Mouse (Mus musculus): Measurements from ENCODE around the gene Mta3. TPM values are rescaled to one million over a fixed set of nuclear protein-coding genes. Genes with fewer than 3 reads are reported as not detected.
"Not testable (repeated sequence)": the region's sequence is repeated elsewhere in the genome, so short reads cannot be mapped to it uniquely, and the experiment has no call there.

The Mta3 gene
- polyA plus RNA-seq, 2 experiments from 2014 or later = 80.0 to 105 TPM

DNA sequence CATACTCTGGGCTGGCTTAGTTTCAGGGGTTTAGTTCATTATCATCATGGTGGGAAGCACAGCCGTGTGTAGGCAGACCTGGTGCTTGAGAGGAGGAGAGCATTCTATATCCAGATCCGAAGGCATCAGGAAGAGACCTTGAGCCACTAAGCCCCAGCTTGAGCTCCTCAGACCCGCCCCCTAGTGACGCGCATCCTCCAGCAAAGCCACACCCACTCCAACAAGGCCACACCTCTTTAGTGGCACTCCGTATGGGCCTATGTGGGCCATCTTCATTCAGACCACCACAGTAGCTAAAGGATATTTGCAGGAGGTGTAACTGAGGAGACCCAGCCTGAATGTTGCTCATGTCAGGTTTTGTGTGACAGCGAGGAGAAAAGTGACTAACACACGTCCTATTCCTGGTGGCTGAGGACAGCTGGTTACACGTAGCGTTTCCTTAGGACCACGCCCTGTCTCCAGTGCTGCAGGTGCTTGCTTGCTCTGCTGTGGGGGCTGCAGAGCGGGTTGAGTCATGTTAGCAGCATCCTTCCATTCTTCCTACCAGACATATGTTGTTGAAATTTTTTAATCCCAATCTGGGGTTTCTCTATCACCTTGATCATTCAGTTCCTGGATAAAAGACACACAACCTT lies 148.4 kb downstream of the Mta3 start:
- peak; percentile 56 for ATAC-seq

DNA sequence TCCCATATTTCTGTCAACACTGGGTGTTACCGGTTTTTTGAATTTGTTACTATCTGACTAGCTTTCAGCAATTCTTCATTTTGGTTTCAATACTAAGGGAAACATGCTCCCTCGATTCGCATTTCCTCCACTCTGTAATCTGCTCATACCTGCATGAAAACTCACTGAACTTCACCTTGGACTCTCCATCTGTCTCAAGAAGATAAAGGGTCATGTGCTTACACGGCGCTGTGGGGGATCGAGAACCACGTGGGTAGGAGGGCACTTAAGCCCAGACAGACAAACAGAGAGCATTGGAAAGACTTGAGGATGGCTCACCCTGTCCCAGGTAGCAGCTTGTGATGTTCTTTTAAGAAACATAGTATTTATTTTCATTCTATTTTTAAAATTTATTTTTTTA lies 152.4 kb downstream of the Mta3 start:
- no peak for ATAC-seq

- ATAC-seq = no peak
Measured at GRCm38 (mm10) chr17:83859639-83860038, 153.7 kb downstream of the Mta3 start.

- ATAC-seq = no peak
Measured at GRCm38 (mm10) chr17:83860224-83860623, 154.3 kb downstream of the Mta3 start.

GRCm38 (mm10) chr17:83860968-83861367 lies 155.0 kb downstream of the Mta3 start:
- not testable (repeated sequence) for ATAC-seq

- peak; percentile 84 for ATAC-seq
Measured at GRCm38 (mm10) chr17:83861444-83862133, 155.6 kb downstream of the Mta3 start.

DNA sequence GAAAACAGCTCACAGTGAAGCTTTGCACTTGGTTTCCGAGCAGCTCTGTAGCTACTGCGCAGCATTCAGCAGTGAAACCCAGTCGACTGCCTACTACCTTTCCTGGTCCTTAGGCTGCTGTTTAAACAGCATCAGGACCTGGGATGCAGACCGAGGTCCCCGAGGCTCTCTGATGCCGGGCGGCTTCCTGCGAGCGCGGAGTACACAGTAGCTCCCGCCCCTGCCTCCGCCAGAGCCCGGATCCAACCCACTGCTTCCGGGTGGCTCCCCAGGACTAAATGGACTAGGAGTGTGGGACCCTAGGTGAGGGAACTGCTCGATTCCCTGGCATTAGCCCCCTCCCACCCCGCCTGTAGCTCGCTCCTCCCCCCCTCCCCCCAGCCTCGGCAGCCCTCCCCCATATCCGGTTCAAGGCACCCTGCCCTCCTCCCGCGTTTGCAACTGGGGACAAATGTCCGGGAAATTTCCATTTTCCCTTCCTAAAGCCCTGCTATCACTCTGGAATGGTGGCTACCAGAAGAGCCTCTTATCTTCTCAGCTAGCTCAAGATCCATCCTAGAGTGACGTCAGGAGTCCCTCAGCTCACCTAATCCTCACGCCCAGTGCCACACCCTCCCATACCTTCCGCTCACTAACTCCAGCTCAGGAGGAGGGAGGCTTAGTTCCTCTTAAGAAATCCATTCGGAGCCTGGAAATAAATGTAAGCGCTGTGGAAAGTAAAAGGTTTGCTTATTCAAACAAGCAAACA lies 156.3 kb downstream of the Mta3 start:
- ATAC-seq = peak; percentile 73

- no peak for ATAC-seq
Measured at GRCm38 (mm10) chr17:83865366-83865765, 159.4 kb downstream of the Mta3 start.

- ATAC-seq = no peak
Measured at GRCm38 (mm10) chr17:83866582-83866981, 160.6 kb downstream of the Mta3 start.

DNA sequence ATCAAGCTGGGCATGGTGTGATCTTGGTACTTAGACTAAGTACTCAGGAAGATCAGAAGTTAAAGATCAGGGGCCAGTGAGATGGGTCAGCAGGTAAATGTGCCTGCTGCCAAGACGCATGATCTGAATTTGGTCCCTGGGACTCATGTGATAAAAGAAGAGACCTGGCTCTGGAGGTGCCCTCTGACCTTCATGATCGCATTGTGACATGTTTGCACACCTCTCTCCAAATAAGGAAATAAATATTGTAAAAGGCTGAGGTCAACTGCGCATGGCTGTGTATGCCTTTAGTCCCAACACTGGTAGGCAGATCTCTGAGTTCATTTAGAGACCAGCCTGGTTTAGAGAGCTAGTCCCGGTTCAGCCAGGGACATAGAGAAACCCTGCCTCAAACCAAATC lies 164.4 kb downstream of the Mta3 start:
- ATAC-seq = no peak

Other genes starting within 250 kb of the Mta3 start
- 100 to 1,000 TPM; 545 to 584 TPM for gene Cox7a2l, start 188.8 kb upstream of the Mta3 start, polyA plus RNA-seq (2017; shearing (Covaris generic))
- gene Kcng3, start 74.3 kb upstream of the Mta3 start, polyA plus RNA-seq (2017; shearing (Covaris generic)) = under 1 TPM in 1 of 2 experiments, not detected in 1; 0.16 TPM
- gene Haao, start 141.8 kb downstream of the Mta3 start, polyA plus RNA-seq (2017; shearing (Covaris generic)) = 1 to 10 TPM; 1.1 to 5.0 TPM